9 mouse cellular contexts compared by ENCODE assay signal in genomic region chr3:96098616-96099267, GRCm38 (mm10). TPM values are rescaled to one million over a fixed set of nuclear protein-coding genes. Genes with fewer than 3 reads are reported as not detected.
A peak's percentile ranks its signal among the peaks of the same experiment; 100 is the strongest.
DNase-seq lines count a peak whose midpoint lies in the region; ATAC-seq and TF ChIP-seq lines count a peak whose summit lies in the region.
"Had no signal": no experiment of that assay in that cellular context is flagged by ENCODE, and none has a peak within 500 bp of the region (broad histone marks: within the 10 kb centered on the region; RNA-seq: fewer than 3 reads in every experiment).

No protein-coding gene starts in this region.

- peak overlapping the region; percentile 30 for H3K4me2 ChIP-seq in myocyte (ENCODE audit: low read depth)
- H3K4me2 ChIP-seq in midbrain, embryonic 13.5 days (replicated peaks), result no peak overlapping the region

- H3K4me3 ChIP-seq in myocyte, result no peak overlapping the region
- no peak overlapping the region for H3K4me3 ChIP-seq in midbrain, embryonic 13.5 days (replicated peaks)

- no peaks in the 10 kb centered on the region for H3K9me3 ChIP-seq in midbrain, embryonic 13.5 days

- no peak overlapping the region for H3ac ChIP-seq in myocyte (ENCODE audit: control insufficient read depth, insufficient read length)

- H3K36me3 ChIP-seq in myocyte (ENCODE audit: control insufficient read depth, insufficient read depth), result no peaks in the 10 kb centered on the region
- H3K36me3 ChIP-seq in midbrain, embryonic 13.5 days, result no peaks in the 10 kb centered on the region

- no peaks in the 10 kb centered on the region for H3K79me2 ChIP-seq in myocyte (ENCODE audit: control insufficient read depth, insufficient read depth)

- 77% methylated on average over 7 of the region's 7 CpGs for WGBS in midbrain, embryonic 13.5 days

- no peak overlapping the region for H3K9ac ChIP-seq in midbrain, embryonic 13.5 days (replicated peaks)

- no peaks in the 10 kb centered on the region for H3K27me3 ChIP-seq in myocyte (ENCODE audit: control insufficient read depth, insufficient read depth, insufficient read length)
- no peaks in the 10 kb centered on the region; the same call in 1 of the 2 replicates for H3K27me3 ChIP-seq in midbrain, embryonic 13.5 days

- no peak for TF ChIP-seq POLR2A in brain, embryonic 14.5 days (IDR thresholded peaks at IDR 0.05; ENCODE audit: borderline replicate concordance, extremely low read depth, insufficient read depth, insufficient read length, poor library complexity, severe bottlenecking)
- TF ChIP-seq POLR2A in myocyte (IDR thresholded peaks at IDR 0.05; ENCODE audit: insufficient read length, low read depth), result no peak

- no peak overlapping the region for H3K27ac ChIP-seq in midbrain, embryonic 13.5 days

- no peak for TF ChIP-seq CTCF in brain, embryonic 14.5 days (IDR thresholded peaks at IDR 0.05; ENCODE audit: borderline replicate concordance, extremely low read depth, insufficient read depth, insufficient read length)

- DNase-seq in kidney, adult 11 months, result peak; percentile 30
- DNase-seq in kidney, adult 18-20 months, result no peak
- peak; percentile 17 for DNase-seq in brain, embryonic 14.5 days (ENCODE audit: low read depth)
- peak; percentile 30 for DNase-seq in kidney, adult 9 months
- no peak for DNase-seq in left cerebral cortex, adult 8-10 months (ENCODE audit: low spot score in 2 of 2)
- no peak for DNase-seq in layer of hippocampus, adult 9-11 months
- DNase-seq: embryo, embryonic 11 days had no signal

- no peak for ATAC-seq in midbrain, embryonic 13.5 days

- peaks cover 9% of the 10 kb centered on the region for H3K4me1 ChIP-seq in midbrain, embryonic 13.5 days (replicated peaks)

TF ChIP-seq in myocyte, 11 proteins besides CTCF, POLR2A, EP300 and RAD21:
- TF ChIP-seq CEBPB (IDR thresholded peaks at IDR 0.05; ENCODE audit: insufficient read depth, poor library complexity, severe bottlenecking) (peak; percentile 86), MAX (IDR thresholded peaks at IDR 0.05; ENCODE audit: low read depth) (no peak)

RNA-seq across cellular contexts. Expression of gene Otud7b, which starts 5.6 kb away (rescaled TPM):
- polyA plus RNA-seq in brain, embryonic 14.5 days (2012; rRNA removed), result 7.0 and 8.6 TPM in 2 replicates
- polyA plus RNA-seq in myocyte (2012; fragmentation: generic; extraction: Trizol), result 16.4 TPM
- 10 to 100 TPM; 33.4 to 40.7 (median 38.5) TPM for total RNA-seq in left cerebral cortex, adult 8-10 months (2022)
- polyA plus RNA-seq in midbrain, embryonic 13.5 days (2015; fragmentation: Nextera tagmentation; extraction: Ambion mirVana), result 10.2 and 11.4 TPM in 2 replicates

RNA-seq across cellular contexts. Expression of gene Vps45, which starts 40.5 kb away (rescaled TPM):
- 30.8 and 31.3 TPM in 2 replicates for polyA plus RNA-seq in brain, embryonic 14.5 days (2012; rRNA removed)
- polyA plus RNA-seq in myocyte (2012; fragmentation: generic; extraction: Trizol), result 22.0 TPM
- total RNA-seq in left cerebral cortex, adult 8-10 months (2022), result 10 to 100 TPM; 44.9 to 55.2 (median 50.3) TPM
- polyA plus RNA-seq in midbrain, embryonic 13.5 days (2015; fragmentation: Nextera tagmentation; extraction: Ambion mirVana), result 63.7 and 67.4 TPM in 2 replicates

Comparison
In these comparisons a context has a peak if more than half of its experiments do, and no peak if none do; other contexts are left out.
1. DNase-seq: peak in kidney, adult 11 months (single experiment), brain, embryonic 14.5 days (single experiment) and kidney, adult 9 months (single experiment); none in kidney, adult 18-20 months (single experiment), left cerebral cortex, adult 8-10 months (0 of 2) and layer of hippocampus, adult 9-11 months (single experiment).